Mouse (Mus musculus) kidney, embryonic 15.5 days (tissue): ENCODE measurements around the gene Zdhhc7. TPM values are rescaled to one million over a fixed set of nuclear protein-coding genes. Genes with fewer than 3 reads are reported as not detected.

Experiments used
- ATAC-seq: fragments of 200-750 bp; cut with Nextera tagmentation; replicated peaks from 2 replicates; pipeline ENCODE4 v1.8.0; 2017; ENCODE audit warnings: moderate TSS enrichment; ENCODE audit not compliant: low FRiP score
- H3K27ac ChIP-seq: fragments of 300-500 bp; sonication (generic); 2 replicates; pipeline ENCODE4 v1.5.1; 2015; ENCODE audit warnings: mild to moderate bottlenecking, inconsistent platforms
- H3K27me3 ChIP-seq: fragments of 300-500 bp; sonication (generic); 2 replicates; pipeline ENCODE4 v1.6.1; 2015; ENCODE audit warnings: inconsistent platforms
- H3K36me3 ChIP-seq: fragments of 300-500 bp; sonication (generic); 2 replicates; pipeline ENCODE4 v1.6.1; 2015; ENCODE audit warnings: inconsistent platforms
- H3K4me1 ChIP-seq: fragments of 300-500 bp; sonication (generic); 2 replicates; pipeline ENCODE4 v1.6.1; 2015; ENCODE audit warnings: inconsistent platforms
- H3K4me2 ChIP-seq: fragments of 300-500 bp; sonication (generic); 2 replicates; pipeline ENCODE4 v1.6.1; 2015; ENCODE audit warnings: moderate library complexity, mild to moderate bottlenecking, inconsistent platforms
- H3K4me3 ChIP-seq: fragments of 300-500 bp; sonication (generic); replicated peaks from 2 replicates; pipeline ENCODE4 v1.5.1; 2015; ENCODE audit warnings: mild to moderate bottlenecking, inconsistent platforms
- H3K9ac ChIP-seq: fragments of 300-500 bp; sonication (generic); 2 replicates; pipeline ENCODE4 v1.6.1; 2015; ENCODE audit warnings: mild to moderate bottlenecking, inconsistent platforms
- H3K9me3 ChIP-seq: fragments of 300-500 bp; sonication (generic); replicated peaks from 2 replicates; pipeline ENCODE4 v1.6.1; 2016; ENCODE audit warnings: inconsistent platforms
- WGBS: fragments of 180-500 bp; shearing (Covaris S2); methylation state at CpG from one replicate; pipeline ENCODE4 v1.1.7; 2015; ENCODE audit warnings: mixed read lengths; 5-methylcytosine and 5-hydroxymethylcytosine counted together
- polyA plus RNA-seq: library from polyadenylated mRNA; unstranded; fragments of >200 nt; fragmentation: Nextera tagmentation; extraction: Ambion mirVana; gene quantifications from 2 replicates; pipeline ENCODE4 v1.2.1, GENCODE M21; 2015

Gene Zdhhc7
- polyA plus RNA-seq, 1 experiment from 2014 or later: 34.3 TPM

DNA sequence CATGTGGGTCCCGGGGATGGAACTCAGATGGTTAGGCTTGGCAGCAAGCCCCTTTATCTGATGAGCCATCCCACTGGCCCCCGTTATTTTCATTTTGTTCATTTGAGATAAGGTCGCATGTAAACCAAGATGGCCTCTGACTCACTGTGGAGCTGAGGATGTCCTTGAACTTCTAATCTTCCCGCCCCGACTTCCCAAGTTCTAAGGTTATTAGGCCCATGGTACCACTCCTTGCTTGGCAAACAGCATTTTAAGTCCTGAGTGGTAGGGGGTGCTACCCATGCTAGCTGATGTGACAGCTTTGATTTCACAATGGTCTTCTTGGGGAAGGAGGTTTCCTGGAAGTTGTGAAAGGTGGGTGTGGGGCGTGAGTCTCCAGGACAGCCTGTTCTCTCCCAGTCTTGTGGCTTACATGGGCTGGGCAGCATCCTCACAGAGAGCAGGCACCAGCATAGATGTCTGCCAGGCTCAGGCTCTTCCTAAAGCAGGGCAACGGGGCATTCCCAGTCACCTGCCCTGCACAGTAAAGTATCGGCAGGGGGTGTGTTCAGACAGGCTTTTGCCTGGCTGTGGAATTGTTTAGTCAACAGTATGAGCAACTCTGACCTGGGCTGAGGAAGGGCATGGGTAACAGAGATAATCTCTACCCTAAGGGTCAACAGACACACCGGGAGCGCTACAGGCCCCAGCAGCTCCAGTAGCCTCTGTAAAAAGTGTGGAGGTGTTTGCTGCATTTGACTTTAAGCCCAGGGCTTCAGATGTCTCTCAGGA, 58.6 kb downstream of the Zdhhc7 start:
- WGBS: 80% methylated on average over 10 of the region's 10 CpGs
- ATAC-seq: no peak
- H3K4me2 ChIP-seq: no peak overlapping the region
- no peak overlapping the region for H3K9ac ChIP-seq
- no peaks in the 10 kb centered on the region for H3K36me3 ChIP-seq
- no peak overlapping the region for H3K27ac ChIP-seq
- H3K4me1 ChIP-seq: peaks cover 28% of the 10 kb centered on the region
- no peaks in the 10 kb centered on the region for H3K9me3 ChIP-seq
- H3K27me3 ChIP-seq: 0 out of 2 replicates have a peak, but pooled peaks cover 6% of the 10 kb centered on the region
- H3K4me3 ChIP-seq: no peak overlapping the region

DNA sequence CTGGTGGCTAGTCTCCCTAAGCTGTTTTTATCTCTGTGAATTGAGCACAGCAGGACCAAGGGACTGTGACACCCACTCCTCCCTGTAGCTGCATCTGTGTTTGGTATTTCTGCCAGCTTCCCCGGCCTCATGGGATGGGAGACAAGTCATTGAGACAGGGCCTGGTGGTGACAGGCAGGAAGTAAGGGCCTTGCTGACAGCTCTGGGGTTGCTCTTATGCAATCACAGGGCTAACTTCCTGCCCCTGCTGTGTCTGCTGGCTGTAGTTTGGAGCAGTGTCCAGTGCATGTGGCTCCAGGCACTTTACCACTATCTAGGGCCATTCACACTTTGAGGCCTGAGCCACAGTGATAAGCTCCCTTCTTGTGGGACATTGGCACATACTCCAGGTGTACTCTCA, 60.4 kb downstream of the Zdhhc7 start:
- Histone ChIP-seq H3K27ac (no peak overlapping the region), H3K9me3 (no peaks in the 10 kb centered on the region), H3K27me3 (0 out of 2 replicates have a peak, but pooled peaks cover 6% of the 10 kb centered on the region), H3K4me1 (peaks cover 26% of the 10 kb centered on the region), H3K9ac (no peak overlapping the region), H3K36me3 (no peaks in the 10 kb centered on the region), H3K4me2 (no peak overlapping the region), H3K4me3 (no peak overlapping the region)
- no peak for ATAC-seq
- 52% methylated on average over 1 of the region's 1 CpGs for WGBS

DNA sequence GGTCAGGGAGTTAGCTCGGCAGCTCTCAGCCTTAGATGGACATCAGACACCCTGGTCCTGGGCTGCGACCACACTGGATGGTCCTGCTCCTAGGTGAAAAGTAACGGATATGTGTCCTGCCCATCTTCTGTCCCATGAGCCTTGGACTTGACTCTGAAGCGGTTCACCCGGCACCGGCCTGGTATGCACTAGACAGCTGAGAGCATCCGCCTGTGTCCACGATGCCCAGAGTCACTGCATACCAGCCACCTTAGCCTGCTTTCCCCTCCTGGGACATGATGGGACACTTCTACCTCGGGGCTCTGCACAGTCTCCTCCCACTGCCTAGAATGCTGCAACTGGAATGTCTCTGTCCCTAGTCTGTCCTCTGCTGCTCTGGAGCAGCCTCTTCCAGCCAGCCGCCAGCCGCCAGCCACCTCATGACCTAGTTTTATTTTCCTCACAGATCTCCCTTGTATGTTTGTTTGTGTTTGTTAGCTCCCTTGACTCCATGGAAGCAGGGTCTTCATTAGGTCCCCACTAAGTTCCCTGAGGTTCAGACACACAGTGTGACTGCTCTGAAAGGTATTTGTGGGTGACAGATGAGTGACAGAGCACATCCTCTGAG, 61.9 kb downstream of the Zdhhc7 start:
- peaks cover 26% of the 10 kb centered on the region for H3K4me1 ChIP-seq
- 0 out of 2 replicates have a peak, but pooled peaks cover 6% of the 10 kb centered on the region for H3K27me3 ChIP-seq
- WGBS: 64% methylated on average over 11 of the region's 11 CpGs
- H3K27ac ChIP-seq: no peak overlapping the region
- H3K4me3 ChIP-seq: no peak overlapping the region
- no peaks in the 10 kb centered on the region for H3K36me3 ChIP-seq
- H3K9me3 ChIP-seq: no peaks in the 10 kb centered on the region
- H3K4me2 ChIP-seq: no peak overlapping the region
- 0 out of 2 replicates have a peak, but pooled peaks have one; percentile 28 for ATAC-seq
- H3K9ac ChIP-seq: no peak overlapping the region

DNA sequence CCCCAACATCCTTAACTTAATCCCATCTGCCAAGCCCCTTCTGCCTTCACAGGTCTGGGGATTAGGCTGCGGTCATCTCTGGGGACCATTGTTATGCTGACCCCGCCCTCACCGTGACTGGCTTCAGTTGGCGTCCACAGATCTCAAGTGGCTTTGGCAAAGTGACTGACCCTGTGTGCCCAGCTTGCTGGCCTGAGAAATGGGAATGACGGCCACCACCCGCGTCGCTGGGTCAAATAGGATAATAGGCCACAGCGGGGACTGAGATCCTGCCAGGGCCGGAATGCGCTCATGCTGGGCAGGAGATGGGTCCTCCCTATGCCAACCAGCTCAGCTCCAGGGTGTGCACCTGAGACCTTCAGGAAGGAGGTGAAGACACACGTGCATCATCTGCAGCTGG, 62.5 kb downstream of the Zdhhc7 start:
- no peak for ATAC-seq
- WGBS: 96% methylated on average over 12 of the region's 12 CpGs
- H3K27ac ChIP-seq: no peak overlapping the region
- 0 out of 2 replicates have a peak, but pooled peaks cover 6% of the 10 kb centered on the region for H3K27me3 ChIP-seq
- H3K36me3 ChIP-seq: no peaks in the 10 kb centered on the region
- H3K9me3 ChIP-seq: no peaks in the 10 kb centered on the region
- H3K4me3 ChIP-seq: no peak overlapping the region
- H3K9ac ChIP-seq: no peak overlapping the region
- H3K4me2 ChIP-seq: no peak overlapping the region
- peaks cover 30% of the 10 kb centered on the region for H3K4me1 ChIP-seq

DNA sequence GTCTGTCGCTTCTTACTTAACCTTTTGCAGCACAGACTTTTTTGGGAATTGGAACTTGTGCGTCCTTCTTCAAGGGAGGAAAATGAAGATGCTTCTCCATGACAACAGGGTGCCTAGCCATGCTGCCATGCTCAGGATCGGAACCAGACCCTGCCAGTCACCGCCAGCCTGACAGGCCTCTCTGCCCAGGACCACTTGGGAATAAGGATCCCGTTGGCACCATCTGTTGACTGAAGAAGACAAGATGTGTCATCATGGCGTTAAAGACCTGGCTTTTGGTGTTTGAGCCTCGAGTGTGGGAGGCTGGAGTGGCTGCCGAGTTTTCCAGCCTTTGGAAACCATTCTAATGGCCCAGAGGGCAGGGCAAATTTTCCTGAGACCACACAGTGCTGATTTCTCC, 63.7 kb downstream of the Zdhhc7 start:
- Histone ChIP-seq H3K4me3 (no peak overlapping the region), H3K27ac (no peak overlapping the region), H3K9ac (no peak overlapping the region), H3K27me3 (0 out of 2 replicates have a peak, but pooled peaks cover 6% of the 10 kb centered on the region), H3K4me1 (peaks cover 32% of the 10 kb centered on the region), H3K36me3 (no peaks in the 10 kb centered on the region), H3K9me3 (no peaks in the 10 kb centered on the region), H3K4me2 (no peak overlapping the region)
- WGBS: 74% methylated on average over 8 of the region's 8 CpGs
- no peak for ATAC-seq

DNA sequence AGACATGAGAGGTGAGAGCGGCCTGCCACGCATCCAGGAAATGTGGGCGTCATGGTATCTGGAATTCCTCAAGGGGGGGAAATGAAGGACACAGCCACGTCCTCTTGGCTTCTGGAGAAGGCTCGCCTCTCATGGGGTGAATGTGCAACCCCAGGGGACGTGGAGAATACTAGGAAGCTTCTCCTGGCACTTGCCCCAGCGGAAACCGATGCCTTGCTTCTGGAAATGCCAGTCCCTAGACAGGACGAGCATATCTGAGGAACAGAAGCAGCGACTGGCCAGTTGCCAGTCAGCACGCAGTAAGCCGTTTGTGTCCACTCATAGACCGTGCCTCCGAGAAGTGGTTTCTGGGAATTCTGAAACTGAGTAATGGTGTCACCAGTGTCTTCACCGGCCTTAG, 64.1 kb downstream of the Zdhhc7 start:
- Histone ChIP-seq H3K27ac (no peak overlapping the region), H3K4me2 (no peak overlapping the region), H3K27me3 (0 out of 2 replicates have a peak, but pooled peaks cover 6% of the 10 kb centered on the region), H3K36me3 (no peaks in the 10 kb centered on the region), H3K4me3 (no peak overlapping the region), H3K4me1 (peaks cover 34% of the 10 kb centered on the region), H3K9me3 (no peaks in the 10 kb centered on the region), H3K9ac (no peak overlapping the region)
- ATAC-seq: no peak
- WGBS: 72% methylated on average over 15 of the region's 15 CpGs

DNA sequence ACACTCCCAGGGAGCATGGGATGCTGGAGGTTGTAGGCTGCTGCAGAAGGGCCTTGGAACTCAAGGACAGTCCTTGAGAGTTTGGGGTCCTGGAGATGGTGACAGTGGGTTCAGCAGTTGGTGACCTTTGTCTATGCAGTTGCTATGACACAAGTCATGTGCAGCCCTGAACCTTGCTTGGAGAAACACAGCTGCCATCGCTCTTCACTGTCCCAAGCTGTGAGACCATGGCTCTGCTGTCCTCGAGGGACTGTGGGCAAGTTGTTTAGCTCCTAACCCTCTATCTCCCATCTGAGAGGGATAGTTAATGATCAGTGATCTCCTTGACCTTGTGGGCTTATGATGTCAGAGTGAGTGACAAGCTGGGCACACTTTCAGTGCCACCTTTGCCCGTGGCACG, 64.7 kb downstream of the Zdhhc7 start:
- 41% methylated on average over 4 of the region's 4 CpGs for WGBS
- no peak for ATAC-seq

DNA sequence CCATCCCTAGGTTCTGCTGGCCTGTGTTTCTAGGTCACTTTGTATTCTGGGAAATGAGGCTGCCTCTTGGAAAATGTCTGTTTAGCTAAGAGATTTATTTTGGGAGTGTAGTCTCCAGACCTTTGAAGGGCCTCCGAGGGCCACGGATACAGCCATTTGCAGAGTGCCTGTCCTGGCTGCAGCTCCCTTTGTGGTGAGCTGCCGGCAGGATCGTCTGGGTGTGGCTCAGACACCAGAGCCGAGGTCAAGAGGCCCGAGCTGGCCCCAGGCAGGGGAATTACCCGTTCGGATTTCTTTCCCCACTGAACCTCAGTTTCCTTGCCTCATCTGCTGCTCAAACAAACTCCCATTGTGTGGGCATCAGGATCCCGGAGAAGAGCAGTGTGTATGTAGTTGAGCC, 65.2 kb downstream of the Zdhhc7 start:
- H3K36me3 ChIP-seq: no peaks in the 10 kb centered on the region
- no peak overlapping the region for H3K4me3 ChIP-seq
- no peaks in the 10 kb centered on the region for H3K9me3 ChIP-seq
- 11% methylated on average over 9 of the region's 9 CpGs for WGBS
- H3K27me3 ChIP-seq: 0 out of 2 replicates have a peak, but pooled peaks cover 6% of the 10 kb centered on the region
- H3K9ac ChIP-seq: no peak overlapping the region
- no peak for ATAC-seq
- no peak overlapping the region for H3K27ac ChIP-seq
- no peak overlapping the region for H3K4me2 ChIP-seq
- H3K4me1 ChIP-seq: peaks cover 34% of the 10 kb centered on the region

More for the DNA sequence above, 64.7 kb downstream of the Zdhhc7 start:
- H3K4me2 ChIP-seq: no peak overlapping the region
- no peak overlapping the region for H3K4me3 ChIP-seq
- no peak overlapping the region for H3K27ac ChIP-seq
- H3K36me3 ChIP-seq: no peaks in the 10 kb centered on the region
- peaks cover 34% of the 10 kb centered on the region for H3K4me1 ChIP-seq
- H3K9me3 ChIP-seq: no peaks in the 10 kb centered on the region
- H3K27me3 ChIP-seq: 0 out of 2 replicates have a peak, but pooled peaks cover 6% of the 10 kb centered on the region
- no peak overlapping the region for H3K9ac ChIP-seq

DNA sequence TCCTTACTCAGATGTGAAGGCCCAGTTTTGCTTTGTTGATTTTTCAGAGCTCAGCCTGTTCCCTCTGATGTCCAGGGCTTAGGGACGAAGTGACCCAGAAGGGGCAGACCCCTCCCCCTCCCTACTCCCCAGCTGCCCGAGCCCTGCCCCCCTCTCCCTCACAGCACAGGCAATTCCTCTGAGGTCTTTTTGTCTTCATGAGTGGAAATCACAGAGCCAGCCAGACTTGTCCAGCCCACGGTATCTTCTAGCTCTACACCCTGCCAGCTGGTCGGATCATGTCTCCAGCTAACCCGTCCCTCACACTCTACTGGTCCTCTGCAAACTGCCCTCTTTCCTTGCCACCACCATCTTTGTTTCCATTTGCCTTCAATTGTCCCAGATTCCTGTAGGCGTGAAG, 66.8 kb downstream of the Zdhhc7 start:
- H3K4me1 ChIP-seq: peaks cover 41% of the 10 kb centered on the region
- 42% methylated on average over 6 of the region's 6 CpGs for WGBS
- no peak overlapping the region for H3K9ac ChIP-seq
- ATAC-seq: no peak
- no peak overlapping the region for H3K27ac ChIP-seq
- no peak overlapping the region for H3K4me3 ChIP-seq
- no peaks in the 10 kb centered on the region for H3K9me3 ChIP-seq
- no peak overlapping the region for H3K4me2 ChIP-seq
- H3K27me3 ChIP-seq: 0 out of 2 replicates have a peak, but pooled peaks cover 6% of the 10 kb centered on the region
- H3K36me3 ChIP-seq: no peaks in the 10 kb centered on the region

DNA sequence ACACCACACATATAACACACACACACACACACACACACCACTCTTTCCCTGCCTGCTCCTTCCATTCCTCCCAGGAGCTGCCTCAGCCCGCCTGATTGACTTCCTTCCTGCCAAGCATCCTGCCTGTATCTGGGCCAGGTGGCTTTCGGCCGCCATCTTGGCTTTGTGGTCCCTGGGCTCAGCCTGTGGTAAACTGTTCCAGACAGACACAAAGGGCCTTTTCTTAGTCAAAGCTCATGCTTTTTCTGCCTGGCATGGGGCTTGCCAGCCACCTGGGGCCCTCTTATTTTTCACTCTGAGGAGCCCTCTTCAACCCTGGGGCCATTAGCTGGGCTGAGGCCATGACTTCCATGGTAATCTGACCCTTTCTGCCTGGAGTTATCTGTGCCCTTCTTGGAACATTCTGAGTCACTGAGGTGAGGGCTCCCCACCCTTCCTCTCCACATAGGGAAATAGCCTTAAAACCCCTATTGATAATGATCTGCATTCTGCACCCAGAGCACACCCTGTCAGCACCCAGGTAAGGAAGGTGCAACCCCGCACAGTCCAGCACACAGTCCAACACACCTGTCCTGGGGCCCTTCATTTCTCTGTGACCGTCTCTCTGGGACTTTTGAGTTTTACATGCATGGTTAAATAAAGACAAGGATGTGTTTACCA, 68.6 kb downstream of the Zdhhc7 start:
- Histone ChIP-seq H3K27me3 (no peaks in the 10 kb centered on the region), H3K27ac (no peak overlapping the region), H3K4me1 (peaks cover 36% of the 10 kb centered on the region), H3K36me3 (no peaks in the 10 kb centered on the region), H3K4me3 (no peak overlapping the region), H3K4me2 (no peak overlapping the region), H3K9ac (no peak overlapping the region), H3K9me3 (no peaks in the 10 kb centered on the region)
- WGBS: 90% methylated on average over 5 of the region's 5 CpGs
- no peak for ATAC-seq
